Mouse (Mus musculus): ENCODE measurements around the gene Vmn2r18. TPM values are rescaled to one million over a fixed set of nuclear protein-coding genes. Genes with fewer than 3 reads are reported as not detected.

Vmn2r18 gene
- 0.09 TPM in 1 of 2 replicates, not detected in the other for polyA plus RNA-seq (2014; fragmentation: Nextera tagmentation; extraction: Ambion mirVana)

DNA sequence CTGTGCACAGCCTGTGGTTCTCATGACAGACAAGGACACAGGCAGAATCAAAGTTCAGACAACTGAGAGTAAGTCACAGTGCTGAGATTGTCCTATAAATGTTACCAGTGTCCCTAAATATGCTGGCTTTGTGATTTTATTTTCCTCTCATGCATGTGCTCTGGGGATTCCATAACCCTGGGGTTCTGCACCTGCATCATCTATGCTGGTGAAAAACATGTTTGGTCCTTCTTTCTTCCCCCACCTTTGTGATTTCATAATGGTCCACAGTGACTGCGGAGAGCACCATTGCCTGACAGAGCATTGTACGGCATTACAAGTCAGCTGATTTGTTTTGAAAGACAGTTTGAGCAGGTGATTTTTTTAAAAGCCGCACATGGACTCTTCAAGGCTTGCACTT, at the start of gene Vmn2r18:
TSS of gene Vmn2r18 (minus strand) at position 101 of the 400 bp plus-strand sequence.
- DNase-seq (ENCODE audit: low spot score): no peak
- H3K27me3 ChIP-seq (ENCODE audit: control insufficient read depth, insufficient read depth, low read length): no peaks in the 10 kb centered on the region
- H3K4me3 ChIP-seq (ENCODE audit: low read depth, low read length): no peak within 1 kb of the TSS
- no peaks in the 10 kb centered on the region for H3K4me1 ChIP-seq (ENCODE audit: control insufficient read depth, insufficient read depth, low read length)
- no peak for ATAC-seq (ENCODE audit: insufficient read depth, low FRiP score, low TSS enrichment)
- no peaks in the 10 kb centered on the region for H3K36me3 ChIP-seq (ENCODE audit: control insufficient read depth, insufficient read depth, low read length)
- WGBS: 81% methylated on average over 3 of the region's 3 CpGs
- H3K27ac ChIP-seq (ENCODE audit: low read depth, low read length): no peak within 1 kb of the TSS
- H3K9me3 ChIP-seq (ENCODE audit: control insufficient read depth, low read length): no peaks in the 10 kb centered on the region
- H3K4me2 ChIP-seq (ENCODE audit: low read depth): no peak within 1 kb of the TSS
- no peak within 1 kb of the TSS for H3K9ac ChIP-seq (ENCODE audit: low read length)

DNA sequence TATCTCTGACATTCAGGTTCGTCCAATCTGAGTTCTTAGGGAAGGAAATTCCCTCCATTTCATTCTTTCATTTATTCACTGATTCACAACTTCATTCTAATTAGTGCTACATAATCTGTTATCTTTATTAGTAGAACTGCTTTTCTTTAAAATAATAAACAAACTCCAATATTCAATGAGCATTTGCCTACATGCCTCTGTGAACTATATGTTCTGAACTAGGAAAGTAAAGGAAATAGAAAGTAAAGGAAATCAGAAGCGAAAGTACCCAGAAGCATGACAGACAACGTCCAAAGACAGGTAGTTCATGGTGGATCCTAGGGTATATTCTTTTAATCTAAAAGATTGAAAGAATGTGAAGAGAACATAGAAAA, 45.6 kb upstream of the Vmn2r18 start:
- 68% methylated on average over 3 of the region's 3 CpGs for WGBS
- ATAC-seq (ENCODE audit: insufficient read depth, low FRiP score, low TSS enrichment): no peak

DNA sequence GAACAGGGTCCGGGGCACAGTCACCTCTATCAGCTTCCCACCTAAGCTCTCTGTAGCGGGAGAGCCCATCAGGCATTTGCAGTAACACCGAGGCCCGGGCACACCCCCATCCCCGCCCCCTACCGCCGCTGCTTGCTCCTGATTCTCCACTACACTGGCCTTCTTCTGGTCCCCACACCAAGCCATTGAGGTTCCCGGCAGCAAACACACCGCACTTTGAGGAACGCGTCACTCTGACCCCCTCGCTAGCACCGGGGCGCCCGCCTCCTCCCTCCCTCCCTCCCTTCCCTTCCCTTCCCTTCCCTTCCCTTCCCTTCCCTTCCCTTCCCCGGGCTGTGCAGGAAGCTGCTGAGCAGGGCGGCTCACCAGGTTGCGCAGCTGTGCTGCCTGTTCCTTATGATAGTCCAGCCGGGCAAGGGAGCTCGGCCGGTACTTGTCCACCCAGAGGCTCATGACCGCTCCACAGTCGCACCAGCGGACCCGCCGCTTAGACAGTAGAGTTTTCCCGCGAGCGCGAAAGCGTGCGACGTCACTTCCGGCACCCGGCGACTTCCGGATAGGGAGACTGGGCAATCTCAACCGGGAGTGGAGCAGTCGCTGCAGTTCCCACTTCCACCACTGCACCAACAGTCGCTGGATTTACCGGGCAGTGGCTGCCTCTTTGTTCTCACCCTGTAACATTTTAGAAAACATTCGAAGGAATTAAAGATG, 45.0 kb upstream of the Vmn2r18 start, which contains the start of gene Rfc3:
TSS of gene Rfc3 (minus strand) at position 543 of the 711 bp plus-strand sequence.
- ATAC-seq (ENCODE audit: insufficient read depth, low FRiP score, low TSS enrichment) (peak; percentile 99), DNase-seq (ENCODE audit: low spot score) (peak; percentile 98)
- under 1% methylated on average over 41 of the region's 42 CpGs for WGBS
- Histone ChIP-seq H3K9me3 (ENCODE audit: control insufficient read depth, low read length) (no peaks in the 10 kb centered on the region), H3K9ac (ENCODE audit: low read length) (peak within 1 kb of the TSS; percentile 65), H3K4me1 (ENCODE audit: control insufficient read depth, insufficient read depth, low read length) (no peaks in the 10 kb centered on the region), H3K4me2 (ENCODE audit: low read depth) (peak within 1 kb of the TSS; percentile 55), H3K27me3 (ENCODE audit: control insufficient read depth, insufficient read depth, low read length) (no peaks in the 10 kb centered on the region), H3K4me3 (ENCODE audit: low read depth, low read length) (peak within 1 kb of the TSS; percentile 76), H3K36me3 (ENCODE audit: control insufficient read depth, insufficient read depth, low read length) (peaks cover 13% of the 10 kb centered on the region), H3K27ac (ENCODE audit: low read depth, low read length) (peak within 1 kb of the TSS; percentile 56; the same call in 1 of the 2 replicates)

More for the DNA sequence above, 45.6 kb upstream of the Vmn2r18 start:
- no peaks in the 10 kb centered on the region for H3K27me3 ChIP-seq (ENCODE audit: control insufficient read depth, insufficient read depth, low read length)
- no peak overlapping the region for H3K4me2 ChIP-seq (ENCODE audit: low read depth)
- H3K9ac ChIP-seq (ENCODE audit: low read length): no peak overlapping the region
- DNase-seq (ENCODE audit: low spot score): no peak
- peaks cover 11% of the 10 kb centered on the region for H3K36me3 ChIP-seq (ENCODE audit: control insufficient read depth, insufficient read depth, low read length)
- H3K4me3 ChIP-seq (ENCODE audit: low read depth, low read length): peak overlapping the region; percentile 76; the same call in 1 of the 2 replicates
- H3K9me3 ChIP-seq (ENCODE audit: control insufficient read depth, low read length): no peaks in the 10 kb centered on the region
- H3K4me1 ChIP-seq (ENCODE audit: control insufficient read depth, insufficient read depth, low read length): no peaks in the 10 kb centered on the region
- no peak overlapping the region for H3K27ac ChIP-seq (ENCODE audit: low read depth, low read length)

DNA sequence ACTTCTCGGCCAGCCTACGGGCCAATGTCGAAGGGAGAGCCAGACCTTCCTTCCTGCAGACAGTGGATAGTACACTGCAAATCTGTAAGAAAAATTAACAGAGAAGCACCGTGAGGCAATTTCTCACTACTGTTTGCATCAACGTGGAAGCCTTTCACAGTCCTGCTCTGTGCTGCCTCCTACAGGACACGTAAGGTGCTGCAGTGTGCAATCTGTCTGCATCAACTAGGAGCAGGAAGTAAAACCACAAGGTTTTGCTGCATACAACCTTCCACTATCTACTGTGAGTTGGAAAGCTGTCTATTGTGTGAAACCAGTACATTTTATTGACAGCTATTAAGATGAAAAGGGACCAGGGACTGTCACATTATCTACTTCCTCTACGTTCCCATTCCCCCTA, 39.0 kb upstream of the Vmn2r18 start:
- H3K4me3 ChIP-seq (ENCODE audit: low read depth, low read length): no peak overlapping the region
- H3K36me3 ChIP-seq (ENCODE audit: control insufficient read depth, insufficient read depth, low read length): peaks cover 35% of the 10 kb centered on the region
- WGBS: 93% methylated on average over 7 of the region's 7 CpGs
- no peaks in the 10 kb centered on the region for H3K9me3 ChIP-seq (ENCODE audit: control insufficient read depth, low read length)
- H3K4me1 ChIP-seq (ENCODE audit: control insufficient read depth, insufficient read depth, low read length): no peaks in the 10 kb centered on the region
- no peak overlapping the region for H3K27ac ChIP-seq (ENCODE audit: low read depth, low read length)
- DNase-seq (ENCODE audit: low spot score) (no peak), ATAC-seq (ENCODE audit: insufficient read depth, low FRiP score, low TSS enrichment) (no peak)
- H3K9ac ChIP-seq (ENCODE audit: low read length): no peak overlapping the region
- no peak overlapping the region for H3K4me2 ChIP-seq (ENCODE audit: low read depth)
- no peaks in the 10 kb centered on the region for H3K27me3 ChIP-seq (ENCODE audit: control insufficient read depth, insufficient read depth, low read length)

DNA sequence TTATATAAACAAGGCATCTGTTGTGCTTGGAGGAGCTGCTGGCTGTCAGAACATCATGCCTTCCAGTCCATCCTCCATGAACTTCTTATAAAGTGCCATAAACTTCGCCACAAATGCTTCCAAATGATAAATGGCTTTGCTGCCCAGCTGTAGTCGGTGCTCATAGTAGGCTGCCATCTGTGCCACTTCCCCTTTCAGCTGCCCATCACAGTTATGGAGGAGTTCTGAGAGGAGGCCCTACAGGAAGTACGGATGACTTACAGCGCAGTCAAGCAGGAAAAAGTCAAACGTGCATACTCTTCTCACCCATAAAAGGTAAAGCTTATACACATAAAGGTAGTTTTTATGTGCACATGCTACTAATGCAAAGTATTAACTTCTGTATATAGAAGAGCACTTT, 37.0 kb upstream of the Vmn2r18 start:
- ATAC-seq (ENCODE audit: insufficient read depth, low FRiP score, low TSS enrichment) (no peak), DNase-seq (ENCODE audit: low spot score) (no peak)
- no peak overlapping the region for H3K9ac ChIP-seq (ENCODE audit: low read length)
- no peaks in the 10 kb centered on the region for H3K9me3 ChIP-seq (ENCODE audit: control insufficient read depth, low read length)
- 91% methylated on average over 5 of the region's 5 CpGs for WGBS
- no peak overlapping the region for H3K4me2 ChIP-seq (ENCODE audit: low read depth)
- no peaks in the 10 kb centered on the region for H3K27me3 ChIP-seq (ENCODE audit: control insufficient read depth, insufficient read depth, low read length)
- peaks cover 32% of the 10 kb centered on the region for H3K36me3 ChIP-seq (ENCODE audit: control insufficient read depth, insufficient read depth, low read length)
- H3K4me1 ChIP-seq (ENCODE audit: control insufficient read depth, insufficient read depth, low read length): no peaks in the 10 kb centered on the region
- no peak overlapping the region for H3K4me3 ChIP-seq (ENCODE audit: low read depth, low read length)
- H3K27ac ChIP-seq (ENCODE audit: low read depth, low read length): no peak overlapping the region

DNA sequence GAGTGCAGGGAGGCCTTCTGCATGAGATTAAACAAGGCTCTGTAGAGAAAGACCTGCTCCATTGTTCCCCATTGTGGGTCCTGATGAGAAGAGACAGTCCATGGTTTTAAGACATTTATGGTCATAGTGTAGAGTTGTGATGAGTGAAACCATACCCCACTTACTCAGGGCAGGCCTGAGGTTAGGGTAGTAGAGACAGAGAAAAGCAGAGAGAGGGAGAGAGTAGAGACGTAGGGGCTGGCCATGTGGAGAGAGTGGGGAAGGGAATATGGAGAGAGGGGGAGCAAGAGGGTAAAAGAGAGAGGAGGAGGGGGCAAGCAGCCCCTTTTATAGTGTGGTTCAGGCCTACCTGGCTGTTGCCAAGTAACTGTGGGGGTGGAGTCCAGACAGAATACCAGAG, 36.3 kb upstream of the Vmn2r18 start:
- DNase-seq (ENCODE audit: low spot score) (no peak), ATAC-seq (ENCODE audit: insufficient read depth, low FRiP score, low TSS enrichment) (no peak)
- H3K4me1 ChIP-seq (ENCODE audit: control insufficient read depth, insufficient read depth, low read length): no peaks in the 10 kb centered on the region
- WGBS: 95% methylated on average over 1 of the region's 1 CpGs
- H3K4me2 ChIP-seq (ENCODE audit: low read depth): no peak overlapping the region
- H3K9ac ChIP-seq (ENCODE audit: low read length): no peak overlapping the region
- peaks cover 27% of the 10 kb centered on the region for H3K36me3 ChIP-seq (ENCODE audit: control insufficient read depth, insufficient read depth, low read length)
- H3K27ac ChIP-seq (ENCODE audit: low read depth, low read length): no peak overlapping the region
- H3K27me3 ChIP-seq (ENCODE audit: control insufficient read depth, insufficient read depth, low read length): no peaks in the 10 kb centered on the region
- H3K4me3 ChIP-seq (ENCODE audit: low read depth, low read length): no peak overlapping the region
- no peaks in the 10 kb centered on the region for H3K9me3 ChIP-seq (ENCODE audit: control insufficient read depth, low read length)

DNA sequence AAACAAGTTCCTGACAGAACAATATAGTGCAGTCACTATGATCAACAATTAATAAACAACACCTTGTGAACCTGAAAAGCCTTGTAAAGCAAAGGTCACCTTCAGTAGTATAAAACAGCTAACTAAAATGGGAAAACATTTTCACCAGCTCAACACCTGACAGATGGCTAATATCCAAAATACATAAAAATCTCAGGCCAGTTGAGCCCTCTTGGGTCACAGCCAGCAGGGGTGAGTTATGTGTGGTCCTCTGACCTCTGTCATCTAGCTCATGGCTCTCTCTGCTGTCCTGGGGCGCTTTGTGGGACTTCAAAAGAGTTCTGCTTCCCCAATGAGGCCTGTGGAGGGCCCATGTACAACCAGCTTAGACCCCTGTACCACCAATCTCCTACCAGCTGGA, 4.1 kb downstream of the Vmn2r18 start:
- no peaks in the 10 kb centered on the region for H3K36me3 ChIP-seq (ENCODE audit: control insufficient read depth, insufficient read depth, low read length)
- H3K9me3 ChIP-seq (ENCODE audit: control insufficient read depth, low read length): no peaks in the 10 kb centered on the region
- no peak overlapping the region for H3K27ac ChIP-seq (ENCODE audit: low read depth, low read length)
- no peak overlapping the region for H3K4me3 ChIP-seq (ENCODE audit: low read depth, low read length)
- WGBS: 55% methylated on average over 1 of the region's 1 CpGs
- no peak overlapping the region for H3K9ac ChIP-seq (ENCODE audit: low read length)
- no peak overlapping the region for H3K4me2 ChIP-seq (ENCODE audit: low read depth)
- no peaks in the 10 kb centered on the region for H3K4me1 ChIP-seq (ENCODE audit: control insufficient read depth, insufficient read depth, low read length)
- H3K27me3 ChIP-seq (ENCODE audit: control insufficient read depth, insufficient read depth, low read length): no peaks in the 10 kb centered on the region
- DNase-seq (ENCODE audit: low spot score) (no peak), ATAC-seq (ENCODE audit: insufficient read depth, low FRiP score, low TSS enrichment) (no peak)

Other genes with a start within 250 kb of the Vmn2r18 start
- gene Gm42906, start 177.9 kb downstream of the Vmn2r18 start, polyA plus RNA-seq (2014; fragmentation: Nextera tagmentation; extraction: Ambion mirVana): not detected in 2 replicates
- gene Rfc3, start 45.2 kb upstream of the Vmn2r18 start, polyA plus RNA-seq (2014; fragmentation: Nextera tagmentation; extraction: Ambion mirVana): 118 and 121 TPM in 2 replicates

Data from neural tube, embryonic 11.5 days (tissue).